Mouse (Mus musculus) liver, embryonic 16.5 days (tissue): ENCODE measurements around the gene Cacng4. TPM values are rescaled to one million over a fixed set of nuclear protein-coding genes. Genes with fewer than 3 reads are reported as not detected.

Source experiments
- ATAC-seq: fragments of 200-750 bp; cut with Nextera tagmentation; 2 replicates; pipeline ENCODE4 v1.8.0; 2017; ENCODE audit warnings: low read depth, mild to moderate bottlenecking, moderate number of reproducible peaks, moderate library complexity
- H3K27ac ChIP-seq: fragments of 300-500 bp; sonication (generic); 2 replicates; pipeline ENCODE4 v1.5.1; 2014; ENCODE audit warnings: mild to moderate bottlenecking, low read length
- H3K27me3 ChIP-seq: fragments of 300-500 bp; sonication (generic); 2 replicates; pipeline ENCODE4 v1.6.1; 2014; ENCODE audit warnings: low read depth, low read length, mixed read lengths; ENCODE audit not compliant: control insufficient read depth, insufficient read depth
- H3K36me3 ChIP-seq: fragments of 300-500 bp; sonication (generic); 2 replicates; pipeline ENCODE4 v1.6.1; 2014; ENCODE audit warnings: mild to moderate bottlenecking; ENCODE audit not compliant: control insufficient read depth, insufficient read depth
- H3K4me1 ChIP-seq: fragments of 300-500 bp; sonication (generic); 2 replicates; pipeline ENCODE4 v1.6.1; 2014; ENCODE audit warnings: low read depth, low read length, mixed read lengths; ENCODE audit not compliant: control insufficient read depth
- H3K4me2 ChIP-seq: fragments of 300-500 bp; sonication (generic); 2 replicates; pipeline ENCODE4 v1.6.1; 2014; ENCODE audit warnings: low read depth, low read length, mixed read lengths
- H3K4me3 ChIP-seq: fragments of 300-500 bp; sonication (generic); 2 replicates; pipeline ENCODE4 v1.5.1; 2014; ENCODE audit warnings: low read depth, mild to moderate bottlenecking, low read length
- H3K9ac ChIP-seq: fragments of 300-500 bp; sonication (generic); 2 replicates; pipeline ENCODE4 v1.6.1; 2014; ENCODE audit warnings: low read depth, low read length
- H3K9me3 ChIP-seq: fragments of 300-500 bp; sonication (generic); replicated peaks from 2 replicates; pipeline ENCODE4 v1.6.1; 2016; ENCODE audit warnings: low read length; ENCODE audit not compliant: control insufficient read depth
- WGBS: fragments of 180-500 bp; shearing (Covaris S2); extraction: QIAGEN DNeasy Blood & Tissue Kit; methylation state at CpG from one replicate; pipeline ENCODE4 v1.1.7; 2014; ENCODE audit not compliant: insufficient replicate concordance; 5-methylcytosine and 5-hydroxymethylcytosine counted together
- polyA plus RNA-seq: library from polyadenylated mRNA; unstranded; fragments of >200 nt; fragmentation: Nextera tagmentation; extraction: Ambion mirVana; gene quantifications from 2 replicates; pipeline ENCODE4 v1.2.1, GENCODE M21; 2015

The Cacng4 gene
- polyA plus RNA-seq, 1 experiment from 2014 or later: 0.05 TPM

- H3K4me3 ChIP-seq: no peak overlapping the region
- no peak overlapping the region for H3K27ac ChIP-seq
- H3K4me1 ChIP-seq: no peaks in the 10 kb centered on the region
- WGBS: 31% methylated on average over 5 of the region's 5 CpGs
- no peak overlapping the region for H3K4me2 ChIP-seq
- no peak overlapping the region for H3K9ac ChIP-seq
- no peaks in the 10 kb centered on the region for H3K27me3 ChIP-seq
- ATAC-seq: no peak
- H3K9me3 ChIP-seq: peaks cover 2% of the 10 kb centered on the region; the same call in 1 of the 2 replicates
- no peaks in the 10 kb centered on the region for H3K36me3 ChIP-seq
These were observed 11.8 kb downstream of the Cacng4 start for GRCm38 (mm10) chr11:107782591-107782990.

DNA sequence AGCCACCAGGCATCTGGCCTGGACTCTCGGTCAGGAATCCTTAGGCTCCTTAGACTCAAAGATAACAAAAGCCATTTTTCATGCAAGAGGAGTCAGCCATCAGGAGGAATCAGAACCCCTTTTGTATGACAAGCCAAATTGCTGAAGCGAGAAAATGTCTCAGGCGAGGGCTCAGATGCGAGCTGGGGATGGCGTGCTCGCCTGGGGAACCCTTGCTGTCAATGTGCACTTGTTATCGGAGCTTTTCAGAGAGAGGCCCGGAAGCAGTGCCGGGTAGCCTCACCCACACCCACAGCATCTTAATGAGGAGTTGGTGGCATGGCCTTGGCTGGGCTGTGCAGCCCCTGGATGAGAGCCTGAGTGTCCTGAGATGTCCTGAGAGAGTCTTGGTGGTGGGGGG is 15.5 kb downstream of the Cacng4 start:
- ATAC-seq: no peak
- no peak overlapping the region for H3K4me3 ChIP-seq
- 70% methylated on average over 9 of the region's 9 CpGs for WGBS
- no peaks in the 10 kb centered on the region for H3K9me3 ChIP-seq
- no peak overlapping the region for H3K27ac ChIP-seq
- H3K9ac ChIP-seq: no peak overlapping the region
- no peaks in the 10 kb centered on the region for H3K27me3 ChIP-seq
- H3K36me3 ChIP-seq: no peaks in the 10 kb centered on the region
- H3K4me1 ChIP-seq: no peaks in the 10 kb centered on the region
- no peak overlapping the region for H3K4me2 ChIP-seq

GRCm38 (mm10) chr11:107777487-107777886 is 16.9 kb downstream of the Cacng4 start:
- WGBS: 67% methylated on average over 12 of the region's 12 CpGs

GRCm38 (mm10) chr11:107773312-107773711 is 21.0 kb downstream of the Cacng4 start:
- no peaks in the 10 kb centered on the region for H3K4me1 ChIP-seq
- H3K36me3 ChIP-seq: no peaks in the 10 kb centered on the region
- H3K9ac ChIP-seq: no peak overlapping the region
- H3K27ac ChIP-seq: no peak overlapping the region
- H3K4me2 ChIP-seq: no peak overlapping the region
- ATAC-seq: no peak
- no peak overlapping the region for H3K4me3 ChIP-seq
- 45% methylated on average over 8 of the region's 8 CpGs for WGBS
- H3K27me3 ChIP-seq: no peaks in the 10 kb centered on the region
- no peaks in the 10 kb centered on the region for H3K9me3 ChIP-seq

More at GRCm38 (mm10) chr11:107777487-107777886, 16.9 kb downstream of the Cacng4 start:
- Histone ChIP-seq H3K4me1 (no peaks in the 10 kb centered on the region), H3K4me3 (no peak overlapping the region), H3K27me3 (no peaks in the 10 kb centered on the region), H3K36me3 (no peaks in the 10 kb centered on the region), H3K4me2 (no peak overlapping the region), H3K9ac (no peak overlapping the region), H3K9me3 (no peaks in the 10 kb centered on the region), H3K27ac (no peak overlapping the region)
- ATAC-seq: no peak

DNA sequence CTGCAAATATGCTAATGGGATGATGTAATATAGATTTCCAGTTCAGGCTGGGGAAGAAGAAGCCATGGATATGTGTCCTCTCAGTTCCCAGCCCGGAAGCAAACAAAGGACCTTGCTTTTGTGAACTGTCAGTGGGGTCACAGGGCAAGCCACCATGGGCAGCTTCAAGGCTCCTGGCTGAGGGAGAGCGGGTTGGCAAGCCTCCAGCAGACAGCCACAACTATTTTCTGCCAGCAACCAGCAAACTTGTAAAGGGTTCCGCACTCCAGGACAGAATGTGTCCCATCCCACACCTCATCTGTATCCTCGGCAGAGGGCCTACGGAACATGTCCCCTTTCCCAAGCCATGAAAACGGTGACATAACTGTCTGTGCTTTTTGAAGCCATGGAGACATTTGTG is 22.4 kb downstream of the Cacng4 start:
- 68% methylated on average over 6 of the region's 6 CpGs for WGBS
- Histone ChIP-seq H3K27me3 (no peaks in the 10 kb centered on the region), H3K4me2 (no peak overlapping the region), H3K9me3 (no peaks in the 10 kb centered on the region), H3K4me3 (no peak overlapping the region), H3K36me3 (no peaks in the 10 kb centered on the region), H3K27ac (no peak overlapping the region), H3K9ac (no peak overlapping the region), H3K4me1 (no peaks in the 10 kb centered on the region)
- ATAC-seq: no peak

DNA sequence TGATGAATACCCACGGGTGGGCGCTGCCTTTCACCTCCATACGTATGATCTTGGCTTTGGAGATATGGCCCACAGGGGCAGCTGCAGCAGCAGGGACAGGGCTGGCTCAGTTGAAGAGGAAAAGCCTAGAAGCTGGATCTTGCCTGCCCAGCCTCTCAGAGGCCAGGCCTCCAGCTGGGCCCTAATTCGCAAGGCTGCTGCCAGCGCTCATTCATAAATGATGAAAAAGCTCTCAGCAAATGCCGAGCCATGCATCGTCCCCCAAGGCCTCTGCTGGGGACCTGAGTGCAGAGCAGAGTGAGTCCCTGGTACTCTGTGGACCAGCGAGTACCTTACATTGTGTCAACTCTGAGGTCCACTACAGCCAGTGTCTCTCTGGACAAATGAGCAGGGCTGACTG is 26.0 kb downstream of the Cacng4 start:
- H3K4me1 ChIP-seq: no peaks in the 10 kb centered on the region
- no peaks in the 10 kb centered on the region for H3K36me3 ChIP-seq
- no peaks in the 10 kb centered on the region for H3K9me3 ChIP-seq
- no peak overlapping the region for H3K27ac ChIP-seq
- H3K9ac ChIP-seq: no peak overlapping the region
- no peak for ATAC-seq
- no peak overlapping the region for H3K4me3 ChIP-seq
- no peaks in the 10 kb centered on the region for H3K27me3 ChIP-seq
- WGBS: 73% methylated on average over 8 of the region's 8 CpGs
- H3K4me2 ChIP-seq: no peak overlapping the region

DNA sequence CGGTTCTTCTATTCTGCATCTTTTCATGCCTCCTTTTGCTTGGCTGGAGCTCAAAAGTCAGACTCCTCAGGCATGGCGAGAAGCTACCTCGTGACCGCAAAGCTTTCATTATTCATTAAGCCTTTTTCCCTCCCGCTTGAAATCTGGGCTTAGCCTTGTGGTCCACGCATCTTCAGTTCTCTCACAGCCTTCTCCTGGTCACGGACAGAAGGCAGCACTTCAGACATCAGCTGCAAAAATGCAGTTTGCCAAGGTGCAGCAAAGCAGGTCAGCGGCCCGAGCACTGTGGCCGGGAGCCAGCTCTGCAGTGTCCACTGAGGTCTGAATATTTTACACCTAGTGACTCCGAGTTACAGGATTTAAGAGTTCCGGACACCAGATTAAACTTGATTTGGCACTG is 27.4 kb downstream of the Cacng4 start:
- Histone ChIP-seq H3K27ac (no peak overlapping the region), H3K27me3 (no peaks in the 10 kb centered on the region), H3K36me3 (no peaks in the 10 kb centered on the region), H3K4me2 (no peak overlapping the region), H3K9me3 (no peaks in the 10 kb centered on the region), H3K9ac (no peak overlapping the region), H3K4me1 (no peaks in the 10 kb centered on the region), H3K4me3 (no peak overlapping the region)
- no peak for ATAC-seq
- 73% methylated on average over 12 of the region's 12 CpGs for WGBS

DNA sequence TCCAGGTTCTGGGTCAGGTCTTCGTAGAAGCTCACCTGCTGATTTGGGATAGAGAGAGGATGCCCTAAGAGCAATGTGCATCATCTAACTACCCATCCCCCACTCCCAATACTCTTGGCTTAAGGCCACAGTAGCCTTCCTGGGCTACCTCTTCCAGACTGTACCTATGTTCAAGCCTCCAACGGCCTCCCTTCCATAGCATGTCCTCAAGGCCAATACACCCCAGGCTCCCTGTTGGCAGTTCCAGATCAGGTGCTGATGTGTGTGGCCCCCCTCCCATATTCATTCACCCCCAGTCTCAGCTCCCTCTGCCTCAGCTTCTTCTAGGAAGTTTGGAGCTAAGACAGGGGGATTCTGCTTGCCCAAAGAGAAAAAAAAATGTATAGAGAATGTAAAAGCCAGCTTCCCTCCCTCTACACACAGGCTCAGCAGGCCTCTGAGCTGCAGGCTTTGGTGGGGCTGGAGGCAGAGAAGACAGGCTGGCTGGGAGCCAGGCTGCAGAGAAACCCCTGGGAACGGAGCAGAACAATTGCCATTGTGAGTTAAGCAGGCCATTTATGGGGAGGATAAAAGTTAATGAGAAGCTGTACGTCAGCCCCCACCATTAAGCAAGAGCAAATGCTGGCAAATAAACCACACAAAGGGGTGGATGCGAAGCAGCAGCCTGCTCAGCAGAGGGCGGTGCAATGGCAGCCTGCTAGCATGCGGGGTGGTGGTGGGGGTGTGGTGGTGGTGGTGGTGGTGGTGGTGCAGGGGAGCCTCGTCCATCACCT is 31.5 kb downstream of the Cacng4 start:
- no peak overlapping the region for H3K4me2 ChIP-seq
- H3K27ac ChIP-seq: no peak overlapping the region
- H3K4me1 ChIP-seq: no peaks in the 10 kb centered on the region
- ATAC-seq: no peak
- no peaks in the 10 kb centered on the region for H3K27me3 ChIP-seq
- H3K9ac ChIP-seq: no peak overlapping the region
- WGBS: 32% methylated on average over 8 of the region's 8 CpGs
- no peaks in the 10 kb centered on the region for H3K9me3 ChIP-seq
- no peaks in the 10 kb centered on the region for H3K36me3 ChIP-seq
- no peak overlapping the region for H3K4me3 ChIP-seq

DNA sequence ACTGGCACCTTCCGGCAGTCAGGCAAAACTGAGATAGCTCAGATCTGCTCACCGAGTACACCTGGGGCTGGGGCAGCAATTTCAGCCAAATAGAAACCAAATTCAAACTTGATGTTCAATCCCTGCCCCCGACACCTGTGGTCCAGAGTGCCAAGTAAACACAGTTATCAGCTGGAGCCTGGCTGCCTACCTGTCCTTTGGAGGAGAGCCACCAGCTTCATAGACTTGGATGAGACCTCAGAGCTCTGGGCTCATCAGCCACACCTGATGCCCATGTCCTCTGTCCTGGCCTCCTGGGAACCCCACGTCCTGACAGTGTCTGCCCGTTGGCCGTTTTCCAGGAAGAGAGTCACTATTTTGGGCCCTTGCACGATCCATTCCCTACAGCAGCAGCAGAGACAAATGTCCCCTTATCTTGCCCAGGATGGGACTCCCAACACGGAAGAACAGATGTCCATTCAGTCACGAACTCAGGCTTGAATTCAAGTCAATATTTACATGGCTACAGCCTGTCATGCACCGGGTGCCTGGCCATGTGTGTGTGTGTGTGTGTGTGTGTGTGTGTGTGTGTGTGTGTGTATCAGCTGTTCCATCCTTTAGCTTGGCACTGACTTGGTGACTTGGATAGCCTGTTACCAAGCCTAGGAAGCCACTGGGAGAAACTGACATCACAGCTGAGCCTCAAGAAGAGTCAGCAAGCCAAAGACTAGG is 32.4 kb downstream of the Cacng4 start:
- peak; percentile 50; the same call in 1 of the 2 replicates for ATAC-seq
- Histone ChIP-seq H3K4me1 (no peaks in the 10 kb centered on the region), H3K4me2 (no peak overlapping the region), H3K9ac (no peak overlapping the region), H3K9me3 (no peaks in the 10 kb centered on the region), H3K27me3 (no peaks in the 10 kb centered on the region), H3K36me3 (no peaks in the 10 kb centered on the region), H3K4me3 (no peak overlapping the region), H3K27ac (no peak overlapping the region)
- 53% methylated on average over 10 of the region's 10 CpGs for WGBS
